Mouse (Mus musculus): Measurements from ENCODE around the gene Nanos2.
A peak's percentile ranks its signal among the peaks of the same experiment; 100 is the strongest.

Gene Nanos2

GRCm38 (mm10) chr7:18990601-18991295 lies 3.5 kb downstream of the Nanos2 start, which contains the start of gene Mypop:
TSS of gene Mypop (plus strand) at chr7:18991245.
- peak; percentile 100 for DNase-seq (ENCODE audit: low spot score)

GRCm38 (mm10) chr7:18991660-18992293 lies 4.6 kb downstream of the Nanos2 start:
- no peak for DNase-seq (ENCODE audit: low spot score)

GRCm38 (mm10) chr7:18992294-18992675 lies 5.1 kb downstream of the Nanos2 start:
- peak; percentile 35 for DNase-seq (ENCODE audit: low spot score)

- DNase-seq (ENCODE audit: low spot score), result no peak
These were observed 5.8 kb downstream of the Nanos2 start for GRCm38 (mm10) chr7:18993036-18993435.

GRCm38 (mm10) chr7:18998835-18999234 lies 11.6 kb downstream of the Nanos2 start:
- no peak for DNase-seq (ENCODE audit: low spot score)

GRCm38 (mm10) chr7:19000421-19000820 lies 13.2 kb downstream of the Nanos2 start:
- DNase-seq (ENCODE audit: low spot score), result no peak

GRCm38 (mm10) chr7:19001066-19001806 lies 14.0 kb downstream of the Nanos2 start:
- peak; percentile 72 for DNase-seq (ENCODE audit: low spot score)

GRCm38 (mm10) chr7:19001807-19002085 lies 14.5 kb downstream of the Nanos2 start:
- DNase-seq (ENCODE audit: low spot score), result no peak

- no peak for DNase-seq (ENCODE audit: low spot score)
These were observed 14.9 kb downstream of the Nanos2 start for GRCm38 (mm10) chr7:19002115-19002514.

GRCm38 (mm10) chr7:19002848-19003498 lies 15.8 kb downstream of the Nanos2 start:
- DNase-seq (ENCODE audit: low spot score), result peak; percentile 72

GRCm38 (mm10) chr7:19003902-19004630 lies 16.9 kb downstream of the Nanos2 start, which contains the start of gene Irf2bp1:
TSS of gene Irf2bp1 (plus strand) at chr7:19004044.
- DNase-seq (ENCODE audit: low spot score), result peak; percentile 95

GRCm38 (mm10) chr7:19004631-19005079 lies 17.5 kb downstream of the Nanos2 start:
- DNase-seq (ENCODE audit: low spot score), result no peak

GRCm38 (mm10) chr7:19005417-19006121 lies 18.4 kb downstream of the Nanos2 start:
- no peak for DNase-seq (ENCODE audit: low spot score)

GRCm38 (mm10) chr7:19006476-19006875 lies 19.3 kb downstream of the Nanos2 start:
- DNase-seq (ENCODE audit: low spot score), result peak; percentile 84

GRCm38 (mm10) chr7:19007026-19007977 lies 20.1 kb downstream of the Nanos2 start:
- DNase-seq (ENCODE audit: low spot score), result no peak

GRCm38 (mm10) chr7:19010581-19010980 lies 23.4 kb downstream of the Nanos2 start:
- DNase-seq (ENCODE audit: low spot score), result no peak

GRCm38 (mm10) chr7:19012025-19012621 lies 24.9 kb downstream of the Nanos2 start:
- DNase-seq (ENCODE audit: low spot score), result peak; percentile 43

GRCm38 (mm10) chr7:19012882-19013281 lies 25.7 kb downstream of the Nanos2 start:
- DNase-seq (ENCODE audit: low spot score), result no peak

- no peak for DNase-seq (ENCODE audit: low spot score)
These were observed 27.3 kb downstream of the Nanos2 start for GRCm38 (mm10) chr7:19014452-19014851.

GRCm38 (mm10) chr7:19016042-19016441 lies 28.8 kb downstream of the Nanos2 start:
- DNase-seq (ENCODE audit: low spot score), result no peak
